Mouse (Mus musculus) ES-E14 (cell line): ENCODE data around the gene Rims3. TPM values are rescaled to one million over a fixed set of nuclear protein-coding genes. Genes with fewer than 3 reads are reported as not detected.

Experiments used
- DNase-seq: peaks from one replicate; pipeline ENCODE4 v3.0.0-alpha.2; 2013; ENCODE audit warnings: low read depth, low spot score
- H3K27ac ChIP-seq: 2 replicates; pipeline ENCODE4 v1.5.1; 2012; ENCODE audit warnings: low read depth, mild to moderate bottlenecking, low read length, moderate library complexity, mixed read lengths; ENCODE audit not compliant: poor library complexity, insufficient read depth, severe bottlenecking
- H3K36me3 ChIP-seq: 2 replicates; pipeline ENCODE4 v1.6.1; 2012; ENCODE audit warnings: mild to moderate bottlenecking, low read length, moderate library complexity, mixed read lengths; ENCODE audit not compliant: control insufficient read depth, poor library complexity, insufficient read depth, severe bottlenecking
- H3K4me1 ChIP-seq, 2 experiments: fragments of 150-350 bp in 1 of 2; sonication (generic) in 1 of 2; 2 replicates each; pipeline ENCODE4 v1.6.1; 2012; ENCODE audit warnings: low read length in 2 of 2, mild to moderate bottlenecking in 1 of 2, mixed read lengths in 1 of 2; ENCODE audit not compliant: control insufficient read depth in 2 of 2, insufficient read depth in 2 of 2, poor library complexity in 1 of 2
- H3K4me3 ChIP-seq, 2 experiments: fragments of 150-350 bp in 1 of 2; sonication (generic) in 1 of 2; 2 replicates each; pipeline ENCODE4 v1.5.1; 2012; ENCODE audit warnings: low read length in 2 of 2, low read depth in 1 of 2, mild to moderate bottlenecking in 1 of 2, mixed read lengths in 1 of 2; ENCODE audit not compliant: insufficient read depth in 1 of 2, poor library complexity in 1 of 2, severe bottlenecking in 1 of 2
- H3K9ac ChIP-seq: 2 replicates; pipeline ENCODE4 v1.6.1; 2012; ENCODE audit warnings: low read depth, mild to moderate bottlenecking, low read length, mixed read lengths; ENCODE audit not compliant: poor library complexity, insufficient read depth, severe bottlenecking
- H3K9me3 ChIP-seq: fragments of 150-350 bp; sonication (generic); 2 replicates; pipeline ENCODE4 v1.6.1; 2012; ENCODE audit warnings: low read depth, mild to moderate bottlenecking, low read length; ENCODE audit not compliant: control insufficient read depth, insufficient read depth
- CHD2 ChIP-seq: IDR thresholded peaks from 2 replicates; pipeline ENCODE4 v1.6.1; 2014; ENCODE audit warnings: mild to moderate bottlenecking, low read depth, low read length, inconsistent platforms
- HCFC1 ChIP-seq: IDR thresholded peaks from 2 replicates; pipeline ENCODE4 v1.6.1; 2012; ENCODE audit warnings: low read length, inconsistent platforms, borderline replicate concordance; ENCODE audit not compliant: insufficient read depth
- MAFK ChIP-seq: IDR thresholded peaks from 2 replicates; pipeline ENCODE4 v1.6.1; 2014; ENCODE audit warnings: mild to moderate bottlenecking, low read depth, low read length, inconsistent platforms; ENCODE audit not compliant: insufficient read depth
- ZC3H11A ChIP-seq: IDR thresholded peaks from 2 replicates; pipeline ENCODE4 v1.6.1; 2012; ENCODE audit warnings: low read depth, mild to moderate bottlenecking, inconsistent platforms, low read length, borderline replicate concordance
- ZNF384 ChIP-seq: IDR thresholded peaks from 2 replicates; pipeline ENCODE4 v1.6.1; 2012; ENCODE audit warnings: low read depth, low read length, inconsistent platforms
- in situ Hi-C, 2 experiments: fragments of 600-800 bp; cut with MboI; formaldehyde crosslinking; loops; one replicate each; pipeline ENCODE4 v1.15.1; 2025; ENCODE audit warnings: low sequenced_read_pairs in 2 of 2, inconsistent platforms in 1 of 2; ENCODE audit not compliant: unreplicated experiment in 2 of 2
- total RNA-seq: library from RNA; depleted of rRNA; stranded (reverse); fragments of 300-350 nt; gene quantifications from 2 replicates; pipeline ENCODE4 v1.2.3, GENCODE M21; 2012

Rims3 gene
- total RNA-seq, 1 experiment = 4.5 TPM

GRCm38 (mm10) chr4:120914501-120914900 lies 59.9 kb downstream of the Rims3 start:
- no peak for DNase-seq
- TF ChIP-seq HCFC1 (no peak), ZNF384 (no peak), MAFK (no peak), ZC3H11A (no peak), CHD2 (no peak)
- Histone ChIP-seq H3K4me3 (no peak overlapping the region), H3K4me1 (no peaks in the 10 kb centered on the region), H3K9ac (no peak overlapping the region), H3K9me3 (no peaks in the 10 kb centered on the region), H3K27ac (no peak overlapping the region), H3K36me3 (no peaks in the 10 kb centered on the region)
- in situ Hi-C loops = no loop called here

DNA sequence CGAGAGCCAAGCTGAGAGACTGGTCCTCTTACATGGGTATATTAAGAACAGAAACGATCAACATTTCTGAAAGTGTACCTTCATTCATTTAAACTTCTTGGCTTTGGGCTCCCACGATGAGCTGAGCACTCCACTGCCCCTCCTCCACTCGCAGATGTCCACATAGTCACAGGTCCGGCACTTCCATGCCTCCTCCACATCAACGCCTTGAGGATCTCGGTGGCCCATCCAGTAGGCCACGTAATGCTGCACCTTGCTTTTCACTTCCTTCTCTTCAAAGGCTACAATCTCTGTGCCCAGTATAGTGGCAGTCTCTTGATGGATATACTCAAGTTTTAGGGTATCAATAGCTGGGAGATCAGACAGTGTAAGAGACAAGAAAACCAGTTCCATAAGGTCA lies 66.8 kb downstream of the Rims3 start:
- in situ Hi-C loops = no loop called here
- no peak overlapping the region for H3K9ac ChIP-seq
- DNase-seq = no peak
- 0 out of 4 replicates have a peak, but pooled peaks cover 0 to 2% of the 10 kb centered on the region in 2 experiments for H3K4me1 ChIP-seq
- H3K27ac ChIP-seq = no peak overlapping the region
- no peaks in the 10 kb centered on the region for H3K9me3 ChIP-seq
- H3K36me3 ChIP-seq = peaks cover 2% of the 10 kb centered on the region; the same call in 1 of the 2 replicates
- TF ChIP-seq MAFK (no peak), CHD2 (no peak), ZNF384 (no peak), HCFC1 (no peak), ZC3H11A (no peak)
- H3K4me3 ChIP-seq = no peak overlapping the region

GRCm38 (mm10) chr4:120924554-120925299 lies 70.1 kb downstream of the Rims3 start, which contains the start of gene Exo5:
Exo5 (minus strand) TSS chr4:120925017.
- Histone ChIP-seq H3K27ac (no peak within 1 kb of the TSS; the same call in 1 of the 2 replicates), H3K4me3 (peak within 1 kb of the TSS; percentile 86 to 90), H3K9me3 (no peaks in the 10 kb centered on the region), H3K4me1 (0 out of 4 replicates have a peak, but pooled peaks cover 0 to 2% of the 10 kb centered on the region in 2 experiments), H3K9ac (peak within 1 kb of the TSS; percentile 93), H3K36me3 (peaks cover 2% of the 10 kb centered on the region; the same call in 1 of the 2 replicates)
- in situ Hi-C loops = no loop called here
- TF ChIP-seq ZC3H11A (no peak), ZNF384 (no peak), MAFK (no peak), HCFC1 (no peak), CHD2 (peak; percentile 99)
- DNase-seq = peak; percentile 92

DNA sequence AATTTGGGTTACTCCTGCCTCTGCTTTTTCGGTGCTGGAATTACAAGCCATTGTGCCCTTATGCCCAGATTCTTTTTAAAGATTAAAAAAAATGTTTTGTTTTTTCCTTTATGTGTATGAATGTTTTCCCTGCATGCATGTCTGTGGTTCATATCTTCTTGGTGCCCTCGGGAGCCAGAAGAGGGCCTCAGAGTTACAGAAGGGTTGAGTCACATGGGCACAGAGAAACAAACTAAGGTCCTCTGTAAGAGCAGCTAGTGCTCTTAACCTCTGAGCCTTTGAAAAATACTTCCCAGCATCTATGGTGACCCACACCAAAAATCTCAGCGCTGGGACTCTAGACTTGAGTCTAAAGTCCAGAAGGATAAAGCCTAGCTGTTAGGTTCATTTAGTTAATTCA lies 70.8 kb downstream of the Rims3 start:
- no peak overlapping the region; the same call in 1 of the 2 replicates for H3K27ac ChIP-seq
- no peak for TF ChIP-seq CHD2
- TF ChIP-seq HCFC1 = no peak
- no peak for TF ChIP-seq ZC3H11A
- TF ChIP-seq ZNF384 = no peak
- no peak for TF ChIP-seq MAFK
- 0 out of 4 replicates have a peak, but pooled peaks cover 0 to 2% of the 10 kb centered on the region in 2 experiments for H3K4me1 ChIP-seq
- H3K9me3 ChIP-seq = no peaks in the 10 kb centered on the region
- in situ Hi-C loops = no loop called here
- H3K9ac ChIP-seq = peak overlapping the region; percentile 90
- DNase-seq = no peak
- H3K4me3 ChIP-seq = peak overlapping the region; percentile 74 to 77; a peak in 3 of 4 replicates
- H3K36me3 ChIP-seq = peaks cover 2% of the 10 kb centered on the region; the same call in 1 of the 2 replicates
